Mouse (Mus musculus): Measurements from ENCODE around the gene Rcc1l. TPM values are rescaled to one million over a fixed set of nuclear protein-coding genes. Genes with fewer than 3 reads are reported as not detected.
A peak's percentile ranks its signal among the peaks of the same experiment; 100 is the strongest.

Gene Rcc1l
- polyA plus RNA-seq, 1 experiment from 2014 or later, result 23.8 TPM

GRCm38 (mm10) chr5:134100232-134100771 lies 76.3 kb downstream of the Rcc1l start:
- H3K27ac ChIP-seq (ENCODE audit: low read length), result no peak overlapping the region
- H3K4me1 ChIP-seq (ENCODE audit: control insufficient read depth, insufficient read depth, low read length), result peaks cover 23% of the 10 kb centered on the region; the same call in 1 of the 2 replicates
- H3K4me3 ChIP-seq (ENCODE audit: low read depth, low read length), result peak overlapping the region; percentile 69
- peak overlapping the region; percentile 92 for H3K4me2 ChIP-seq (replicated peaks; ENCODE audit: low read depth, low read length)
- no peaks in the 10 kb centered on the region for H3K27me3 ChIP-seq (ENCODE audit: control insufficient read depth, insufficient read depth, low read length)
- H3K9ac ChIP-seq (replicated peaks; ENCODE audit: low read depth, low read length), result peak overlapping the region; percentile 50; the same call in 1 of the 2 replicates
- H3K9me3 ChIP-seq (ENCODE audit: control insufficient read depth, low read depth, low read length), result no peaks in the 10 kb centered on the region
- WGBS, result 1% methylated on average over 16 of the region's 17 CpGs
- no peak for ATAC-seq (ENCODE audit: insufficient number of reproducible peaks, insufficient read depth, low FRiP score, low read depth)
- H3K36me3 ChIP-seq (ENCODE audit: control insufficient read depth, insufficient read depth, low read length), result no peaks in the 10 kb centered on the region

GRCm38 (mm10) chr5:134099496-134100211 lies 76.9 kb downstream of the Rcc1l start, which contains the start of gene Castor2:
Castor2 (plus strand) TSS chr5:134099711.
- ATAC-seq (ENCODE audit: insufficient number of reproducible peaks, insufficient read depth, low FRiP score, low read depth), result peak; percentile 91
- H3K4me1 ChIP-seq (ENCODE audit: control insufficient read depth, insufficient read depth, low read length), result peaks cover 23% of the 10 kb centered on the region; the same call in 1 of the 2 replicates

GRCm38 (mm10) chr5:134098976-134099375 lies 77.6 kb downstream of the Rcc1l start:
- Histone ChIP-seq H3K9me3 (ENCODE audit: control insufficient read depth, low read depth, low read length) (no peaks in the 10 kb centered on the region), H3K4me2 (replicated peaks; ENCODE audit: low read depth, low read length) (peak overlapping the region; percentile 92), H3K27ac (ENCODE audit: low read length) (peak overlapping the region; percentile 45; the same call in 1 of the 2 replicates), H3K4me3 (ENCODE audit: low read depth, low read length) (peak overlapping the region; percentile 69), H3K4me1 (ENCODE audit: control insufficient read depth, insufficient read depth, low read length) (peaks cover 23% of the 10 kb centered on the region; the same call in 1 of the 2 replicates), H3K27me3 (ENCODE audit: control insufficient read depth, insufficient read depth, low read length) (no peaks in the 10 kb centered on the region), H3K36me3 (ENCODE audit: control insufficient read depth, insufficient read depth, low read length) (no peaks in the 10 kb centered on the region), H3K9ac (replicated peaks; ENCODE audit: low read depth, low read length) (peak overlapping the region; percentile 50)
- peak; percentile 35 for ATAC-seq (ENCODE audit: insufficient number of reproducible peaks, insufficient read depth, low FRiP score, low read depth)
- 0% methylated on average over 17 of the region's 17 CpGs for WGBS

More at GRCm38 (mm10) chr5:134099496-134100211, 76.9 kb downstream of the Rcc1l start, which contains the start of gene Castor2:
- WGBS, result under 1% methylated on average over 56 of the region's 58 CpGs
- Histone ChIP-seq H3K36me3 (ENCODE audit: control insufficient read depth, insufficient read depth, low read length) (no peaks in the 10 kb centered on the region), H3K4me3 (ENCODE audit: low read depth, low read length) (peak within 1 kb of the TSS; percentile 69), H3K27me3 (ENCODE audit: control insufficient read depth, insufficient read depth, low read length) (no peaks in the 10 kb centered on the region), H3K4me2 (replicated peaks; ENCODE audit: low read depth, low read length) (peak within 1 kb of the TSS; percentile 92), H3K9ac (replicated peaks; ENCODE audit: low read depth, low read length) (peak within 1 kb of the TSS; percentile 50), H3K27ac (ENCODE audit: low read length) (peak within 1 kb of the TSS; percentile 45; the same call in 1 of the 2 replicates), H3K9me3 (ENCODE audit: control insufficient read depth, low read depth, low read length) (no peaks in the 10 kb centered on the region)

GRCm38 (mm10) chr5:134098341-134098902 lies 78.2 kb downstream of the Rcc1l start:
- ATAC-seq (ENCODE audit: insufficient number of reproducible peaks, insufficient read depth, low FRiP score, low read depth), result no peak
- no peaks in the 10 kb centered on the region for H3K9me3 ChIP-seq (ENCODE audit: control insufficient read depth, low read depth, low read length)
- WGBS, result 47% methylated on average over 13 of the region's 13 CpGs
- no peaks in the 10 kb centered on the region for H3K36me3 ChIP-seq (ENCODE audit: control insufficient read depth, insufficient read depth, low read length)
- no peaks in the 10 kb centered on the region for H3K27me3 ChIP-seq (ENCODE audit: control insufficient read depth, insufficient read depth, low read length)
- H3K9ac ChIP-seq (replicated peaks; ENCODE audit: low read depth, low read length), result peak overlapping the region; percentile 50
- H3K4me1 ChIP-seq (ENCODE audit: control insufficient read depth, insufficient read depth, low read length), result peaks cover 23% of the 10 kb centered on the region; the same call in 1 of the 2 replicates
- H3K4me3 ChIP-seq (ENCODE audit: low read depth, low read length), result peak overlapping the region; percentile 69
- H3K27ac ChIP-seq (ENCODE audit: low read length), result no peak overlapping the region
- H3K4me2 ChIP-seq (replicated peaks; ENCODE audit: low read depth, low read length), result peak overlapping the region; percentile 92

Other genes starting within 250 kb of the Rcc1l start
- gene Castor2, start 77.1 kb downstream of the Rcc1l start, polyA plus RNA-seq (2014; fragmentation: Nextera tagmentation; extraction: Ambion mirVana), result 5.0 and 6.1 TPM in 2 replicates
- 8.5 and 10.1 TPM in 2 replicates for gene Gtf2ird2, start 7.2 kb upstream of the Rcc1l start, polyA plus RNA-seq (2014; fragmentation: Nextera tagmentation; extraction: Ambion mirVana)
- 4.3 and 4.5 TPM in 2 replicates for gene Ncf1, start 52.9 kb upstream of the Rcc1l start, polyA plus RNA-seq (2014; fragmentation: Nextera tagmentation; extraction: Ambion mirVana)
- 178 and 184 TPM in 2 replicates for gene Gtf2i, start 138.0 kb upstream of the Rcc1l start, polyA plus RNA-seq (2014; fragmentation: Nextera tagmentation; extraction: Ambion mirVana)

Data from stomach, embryonic 14.5 days (tissue).